Mouse (Mus musculus) spleen, embryonic (tissue): ENCODE measurements around the gene Neu2.

Source experiments
- CTCF ChIA-PET: fragments of 350-600 bp; sonication (Branson Sonifier 250); formaldehyde crosslinking; loops from one replicate; lab custom pipeline; 2022; lab: Charles Lee

Neu2 gene

DNA sequence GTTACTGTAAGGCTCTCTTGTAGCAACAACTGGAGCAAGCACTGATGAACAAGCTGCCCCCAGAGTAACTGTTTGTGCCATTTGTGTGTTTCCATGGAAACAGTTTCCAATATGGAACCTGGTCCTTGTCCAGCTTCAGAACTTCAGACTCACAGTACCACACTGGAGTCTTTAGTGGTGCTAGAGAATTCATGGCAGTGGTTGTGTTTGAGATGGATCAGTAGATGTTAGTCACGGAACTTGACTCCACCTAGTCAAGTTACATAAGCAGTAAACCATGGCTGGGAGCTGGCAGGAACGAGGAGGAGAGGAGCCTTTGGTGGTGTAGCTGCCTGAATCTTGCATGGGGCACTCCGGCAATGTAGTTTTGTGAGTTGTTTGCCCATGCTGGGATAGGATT lies 24.4 kb downstream of the Neu2 start:
- CTCF ChIA-PET: no interaction called here

DNA sequence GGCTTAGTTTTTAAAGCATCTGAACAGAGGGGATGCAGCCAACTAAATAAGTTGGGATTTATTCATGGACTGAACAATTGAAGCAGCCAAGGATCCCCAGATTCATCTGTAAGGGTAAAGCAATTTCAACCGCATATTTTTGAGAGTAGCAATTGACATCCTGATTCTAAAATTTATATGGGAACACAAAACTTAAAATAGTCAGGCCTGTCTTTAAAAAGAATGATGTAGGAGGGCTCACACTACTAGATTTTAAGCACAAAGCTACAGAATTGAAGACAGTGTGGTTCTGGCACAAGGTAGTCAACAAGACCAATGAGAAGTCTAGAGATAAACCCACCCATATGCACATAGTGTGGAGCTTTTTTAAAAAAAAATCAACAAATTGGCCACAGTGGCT lies 27.3 kb downstream of the Neu2 start:
- CTCF ChIA-PET: no interaction called here

DNA sequence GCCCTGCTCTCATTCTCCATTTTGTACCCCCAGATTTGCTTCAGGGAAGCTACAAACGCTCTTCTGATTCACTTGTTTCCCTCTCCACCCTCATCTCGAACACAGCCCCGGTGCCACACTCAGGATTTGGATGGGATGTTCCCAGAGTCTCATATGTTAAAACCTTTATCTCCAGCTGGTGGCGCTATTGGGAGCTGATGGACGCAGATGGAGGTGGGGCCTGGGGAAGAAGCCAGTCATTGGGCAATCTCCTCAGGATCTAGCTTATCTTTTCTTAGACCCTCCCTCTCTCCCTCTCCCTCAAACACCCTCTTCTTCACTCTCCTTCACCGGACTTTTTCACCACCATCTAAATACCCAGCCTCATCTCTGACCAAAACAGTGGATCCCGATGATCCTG lies 31.9 kb downstream of the Neu2 start:
- CTCF ChIA-PET: interaction anchor here (0.6 kb wide), 2 partner anchors 170 to 175 kb away, joined by 3 to 7 read pairs; no protein-coding TSS in a partner anchor

DNA sequence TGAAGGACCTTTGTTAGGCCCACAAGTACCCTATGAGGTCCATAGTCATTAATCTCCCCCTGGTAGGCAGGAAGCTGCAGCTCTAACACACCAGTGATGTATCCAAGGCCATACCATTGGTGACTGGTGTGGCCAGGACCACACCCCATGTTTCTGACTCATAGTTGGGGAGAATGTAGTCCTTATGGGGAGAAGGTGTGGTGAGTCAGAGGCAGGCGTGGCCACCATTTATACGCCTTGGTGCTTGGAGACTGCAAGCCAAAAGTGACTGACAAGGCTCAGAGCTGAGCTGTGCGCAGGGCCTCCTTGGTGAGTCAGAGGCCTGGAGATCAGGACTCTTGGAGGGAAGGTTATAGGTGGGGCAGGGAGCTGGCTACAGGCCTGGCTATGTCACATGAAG lies 41.3 kb downstream of the Neu2 start:
- CTCF ChIA-PET: no interaction called here

DNA sequence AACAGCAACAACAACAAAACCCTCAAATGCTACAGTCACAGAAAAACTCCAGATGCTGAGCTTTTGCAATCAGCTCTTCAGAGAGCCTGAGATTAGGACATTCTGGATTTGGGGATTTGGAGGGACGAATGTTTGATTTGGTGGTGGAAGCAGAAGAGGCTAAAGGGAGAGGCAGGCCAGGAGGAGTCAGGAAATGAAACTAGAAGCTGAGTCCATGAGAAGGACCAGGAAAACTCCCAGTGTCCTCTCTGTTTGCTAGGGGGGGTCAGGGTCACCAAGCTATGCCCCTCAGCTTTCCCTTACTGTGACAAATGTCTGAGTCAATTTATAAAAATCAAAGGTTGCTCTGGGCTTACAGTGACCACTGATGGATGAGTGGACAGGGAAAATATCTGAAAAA lies 43.9 kb downstream of the Neu2 start:
- CTCF ChIA-PET: interaction anchor here (0.5 kb wide), 1 partner anchor 37 kb away, joined by 3 read pairs; no protein-coding TSS in a partner anchor

DNA sequence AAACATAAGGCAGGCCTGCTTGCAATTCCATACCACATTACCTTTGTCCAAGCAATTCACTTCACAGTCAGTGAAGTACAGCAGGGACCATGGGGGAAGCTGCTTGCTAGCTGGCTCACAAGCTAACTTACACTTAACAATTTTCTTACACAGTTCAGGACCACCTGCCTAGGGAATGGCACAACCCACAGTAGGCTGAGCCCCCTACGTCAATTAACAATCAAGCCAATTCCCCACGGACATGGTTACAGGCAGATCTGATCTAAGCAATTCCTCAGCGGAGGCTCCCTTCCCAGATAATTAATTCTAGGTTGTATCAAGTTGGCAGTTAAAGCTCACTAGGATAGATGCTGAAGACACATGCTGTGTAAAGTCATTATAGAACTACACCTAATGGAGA lies 53.3 kb downstream of the Neu2 start:
- CTCF ChIA-PET: no interaction called here

DNA sequence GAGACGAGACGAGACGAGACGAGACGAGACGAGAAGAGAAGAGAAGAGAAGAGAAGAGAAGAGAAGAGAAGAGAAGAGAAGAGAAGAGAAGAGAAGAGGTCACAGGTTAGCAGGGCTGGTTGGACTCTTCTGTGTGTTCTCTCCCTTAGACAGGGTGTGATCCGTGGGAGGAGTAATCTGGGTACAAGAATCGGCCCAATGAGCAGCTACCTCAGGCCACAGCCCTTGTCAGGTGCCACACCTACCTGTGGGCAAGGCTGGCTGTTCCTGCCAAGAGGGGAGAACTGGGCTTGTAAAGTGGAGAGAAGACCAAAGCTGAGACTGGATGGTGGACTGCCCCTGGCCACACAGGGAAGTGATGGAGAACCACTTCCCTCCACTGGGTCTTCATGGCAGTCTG lies 56.1 kb downstream of the Neu2 start:
- CTCF ChIA-PET: no interaction called here

DNA sequence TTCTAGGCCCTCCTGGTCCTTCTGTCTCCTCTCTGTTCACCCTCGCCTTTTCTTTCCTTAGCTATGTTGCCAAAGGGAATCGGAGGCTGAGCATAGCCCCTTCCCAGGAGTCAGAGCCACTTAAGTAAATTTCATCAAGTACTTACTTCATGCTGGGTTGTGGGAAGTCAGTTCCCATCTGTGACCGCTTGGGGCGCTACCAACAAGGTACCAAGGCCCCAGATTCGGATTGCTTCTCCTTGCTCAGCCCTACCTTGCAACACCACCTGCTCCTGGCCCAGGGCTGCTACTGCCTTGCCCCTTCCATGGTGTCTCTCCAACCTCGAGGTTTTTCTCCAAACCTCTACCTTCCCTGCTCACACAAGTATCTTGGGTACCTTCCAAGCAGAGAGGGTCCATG lies 58.7 kb downstream of the Neu2 start:
- CTCF ChIA-PET: no interaction called here

DNA sequence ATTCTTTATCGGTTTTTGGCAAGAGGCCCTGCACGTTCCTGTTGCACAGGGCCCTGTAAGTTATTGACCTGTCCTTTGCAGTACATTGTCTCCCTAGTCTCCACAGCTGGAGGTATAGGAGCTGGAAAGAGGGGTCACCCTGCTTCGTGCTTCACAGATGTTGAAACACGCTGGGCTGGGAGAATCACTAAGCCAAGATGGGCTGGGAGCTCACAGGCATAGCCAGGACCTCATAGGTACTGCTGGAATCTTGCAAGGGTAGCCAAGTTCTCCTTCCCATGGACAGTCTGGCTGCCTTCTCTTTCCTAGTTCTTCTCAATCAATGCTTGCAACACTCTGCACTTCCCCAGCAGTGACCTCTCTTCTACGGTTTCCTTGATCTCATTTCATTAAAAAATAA lies 63.6 kb downstream of the Neu2 start:
- CTCF ChIA-PET: no interaction called here

DNA sequence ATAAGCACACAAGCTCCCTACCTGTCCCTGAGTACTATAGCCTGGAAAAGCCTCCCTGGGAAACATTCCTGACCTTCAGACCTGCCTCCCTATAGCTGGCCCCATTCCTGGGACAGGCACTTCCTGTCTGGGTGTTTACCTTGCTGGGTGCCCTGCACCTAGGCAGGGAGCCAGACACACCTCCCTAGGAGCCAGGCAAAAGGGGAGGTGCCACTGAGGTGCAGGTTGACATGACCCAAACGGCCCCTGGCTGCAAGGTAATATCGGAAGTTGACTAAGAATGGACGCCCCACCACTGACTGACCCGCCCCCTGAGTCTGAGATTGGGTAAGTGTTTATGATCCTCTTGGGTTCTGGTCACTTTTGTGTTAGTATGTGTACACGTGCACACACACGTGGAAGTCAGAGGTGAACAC lies 64.1 kb downstream of the Neu2 start, which contains the start of gene Ngef:
TSS of gene Ngef (minus strand) at position 71 of the 416 bp plus-strand sequence.
- CTCF ChIA-PET: no interaction called here

DNA sequence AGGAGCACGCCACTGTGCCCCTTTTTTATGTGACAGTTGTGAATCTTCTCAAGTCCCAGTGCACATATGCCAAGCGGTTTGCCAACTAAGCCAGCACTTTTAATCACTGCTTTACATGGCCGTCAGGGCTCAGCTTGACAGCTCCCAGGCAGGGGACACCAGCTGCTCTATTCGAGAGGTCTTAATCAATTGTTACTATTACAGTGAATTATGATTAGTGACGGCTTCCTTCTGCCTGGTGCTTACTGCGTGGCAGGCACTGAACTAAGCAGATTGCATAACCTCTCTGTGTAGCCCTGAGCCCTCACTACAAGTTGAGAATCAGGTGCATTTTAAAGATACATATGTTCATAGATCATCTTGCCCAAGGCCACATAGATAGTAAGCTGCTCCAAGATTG lies 64.7 kb downstream of the Neu2 start:
- CTCF ChIA-PET: no interaction called here

DNA sequence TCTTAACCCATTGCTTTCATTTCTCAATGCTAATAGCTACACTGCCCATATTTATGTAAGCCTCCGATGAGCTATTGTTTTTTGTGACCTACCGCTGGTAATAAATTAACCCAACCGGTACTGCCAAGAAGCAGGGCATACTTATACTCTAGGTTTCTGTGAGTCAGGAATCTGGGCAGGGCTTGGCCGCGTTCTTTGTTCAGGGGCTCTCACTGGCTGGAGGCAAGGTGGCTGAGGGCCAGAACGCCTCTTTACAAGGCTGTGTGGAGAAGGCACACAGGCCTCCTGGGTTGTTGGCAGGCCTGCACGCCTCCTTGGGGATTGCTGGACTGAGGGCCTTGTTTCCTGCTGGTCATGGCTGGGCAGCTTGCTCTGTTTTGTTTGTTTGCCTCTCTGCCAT lies 65.1 kb downstream of the Neu2 start:
- CTCF ChIA-PET: no interaction called here

DNA sequence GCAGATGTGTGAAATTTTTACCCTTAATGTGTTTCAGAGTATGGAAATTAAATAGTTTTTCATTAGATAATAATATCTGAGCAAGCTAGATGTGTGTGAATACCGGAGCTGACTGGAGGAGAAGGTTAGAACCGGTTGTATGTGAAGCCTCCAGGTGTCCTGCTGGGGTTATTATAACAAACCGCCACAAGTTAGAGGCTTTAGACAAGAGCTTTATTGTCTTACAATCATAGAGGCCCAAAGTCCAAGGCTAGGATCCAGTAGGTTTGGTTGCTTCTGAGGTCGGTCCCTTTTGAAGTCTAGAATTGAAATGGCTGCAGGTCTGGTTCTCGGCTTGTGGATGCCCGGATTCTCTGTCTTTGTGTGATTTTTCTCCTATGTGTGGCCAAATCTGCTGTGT lies 69.3 kb downstream of the Neu2 start:
- CTCF ChIA-PET: no interaction called here

DNA sequence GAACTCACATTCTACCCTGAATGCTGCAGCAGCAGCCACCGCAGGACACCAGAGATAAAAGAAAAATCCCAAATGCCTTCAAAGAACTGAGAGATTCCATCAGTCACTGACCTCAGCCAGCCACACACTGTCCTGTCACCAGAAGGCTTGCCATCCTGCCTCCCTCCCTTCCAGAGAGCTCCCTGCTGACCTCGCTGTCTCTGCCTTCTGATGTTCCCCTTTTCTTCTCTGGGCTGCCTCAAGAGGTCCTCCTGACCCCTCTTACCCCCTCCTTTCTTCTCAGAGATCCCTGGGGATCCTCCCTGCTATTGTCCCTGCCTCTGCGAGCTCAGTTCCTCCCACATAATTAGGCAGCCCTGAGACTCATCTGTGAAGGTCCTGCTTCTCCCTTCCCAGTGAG lies 71.1 kb downstream of the Neu2 start:
- CTCF ChIA-PET: interaction anchor here (1.0 kb wide), 1 partner anchor 105 kb away, joined by 3 read pairs; no protein-coding TSS in a partner anchor

DNA sequence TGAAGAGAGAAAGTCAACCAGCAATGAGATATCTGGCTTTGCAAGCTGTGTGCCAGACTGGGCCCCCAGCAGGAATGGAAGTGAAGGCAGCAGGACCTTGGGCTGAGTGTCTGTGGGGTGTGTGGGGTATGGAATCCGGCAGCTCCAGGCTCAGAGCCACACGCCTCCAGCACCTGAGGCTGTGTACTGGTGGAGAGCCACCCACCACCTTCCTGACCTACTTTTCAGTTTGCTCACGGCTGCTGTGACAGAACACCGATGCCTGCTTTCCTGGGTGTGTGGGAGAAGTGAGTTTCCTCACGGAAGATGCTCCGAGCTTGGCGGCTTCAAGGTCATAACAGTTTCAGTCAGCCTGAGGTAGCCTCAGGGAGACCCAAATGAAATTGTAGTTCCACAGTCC lies 79.5 kb downstream of the Neu2 start:
- CTCF ChIA-PET: no interaction called here

DNA sequence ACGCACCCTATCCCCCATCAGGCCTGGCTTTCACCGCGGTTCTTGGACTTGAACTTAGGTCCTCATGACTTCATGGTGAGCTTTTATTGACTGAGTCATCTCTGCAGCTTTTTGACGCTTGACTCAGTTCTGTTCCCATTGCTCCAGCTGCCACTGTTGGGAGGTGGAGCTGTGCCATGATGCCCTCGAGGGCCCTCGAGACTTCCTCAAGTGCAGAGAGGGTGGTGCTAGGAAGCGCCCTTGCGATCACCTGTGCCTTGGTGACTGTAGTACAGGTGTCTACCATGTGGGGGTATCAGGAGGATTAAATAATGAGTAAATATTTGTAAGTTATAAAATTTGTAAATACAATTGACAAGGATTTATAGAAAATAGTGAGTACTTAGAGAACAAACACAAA lies 80.3 kb downstream of the Neu2 start:
- CTCF ChIA-PET: no interaction called here

DNA sequence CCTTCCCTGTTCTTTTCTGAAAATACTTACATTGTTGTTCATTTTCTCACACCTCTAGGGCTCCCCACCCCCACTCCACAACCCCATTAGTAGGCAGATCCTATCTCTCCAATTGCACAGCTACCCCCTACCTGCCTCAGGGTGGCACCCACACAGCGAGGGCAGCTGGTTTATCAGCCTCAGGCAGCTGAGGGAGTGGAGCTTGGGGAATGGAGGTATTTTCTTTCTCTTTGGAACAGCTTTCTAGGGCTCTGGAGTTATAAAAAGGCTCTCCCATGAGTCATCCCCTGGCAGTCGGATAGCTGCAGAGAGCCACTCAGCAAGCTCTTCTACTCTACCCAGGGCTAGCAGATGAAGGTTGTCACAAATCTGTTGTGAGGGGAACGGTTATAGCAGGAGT lies 84.6 kb downstream of the Neu2 start:
- CTCF ChIA-PET: no interaction called here

DNA sequence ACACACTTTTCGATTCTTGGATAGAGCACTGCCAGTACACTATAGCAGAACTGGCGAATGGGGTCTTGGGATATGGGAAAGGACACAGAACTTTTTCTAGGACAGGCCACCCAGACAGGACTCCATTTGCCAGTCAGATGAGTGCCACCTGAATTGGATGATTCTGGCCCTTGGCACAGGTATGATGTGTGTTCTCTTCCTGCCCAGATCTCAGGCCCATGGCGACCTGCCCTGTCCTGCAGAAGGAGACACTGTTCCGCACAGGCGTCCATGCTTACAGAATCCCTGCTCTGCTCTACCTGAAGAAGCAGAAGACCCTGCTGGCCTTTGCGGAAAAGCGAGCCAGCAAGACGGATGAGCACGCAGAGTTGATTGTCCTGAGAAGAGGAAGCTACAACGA lies 85.0 kb downstream of the Neu2 start:
- CTCF ChIA-PET: interaction anchor here (1.0 kb wide), 1 partner anchor 11 kb away, joined by 3 read pairs; no protein-coding TSS in a partner anchor

DNA sequence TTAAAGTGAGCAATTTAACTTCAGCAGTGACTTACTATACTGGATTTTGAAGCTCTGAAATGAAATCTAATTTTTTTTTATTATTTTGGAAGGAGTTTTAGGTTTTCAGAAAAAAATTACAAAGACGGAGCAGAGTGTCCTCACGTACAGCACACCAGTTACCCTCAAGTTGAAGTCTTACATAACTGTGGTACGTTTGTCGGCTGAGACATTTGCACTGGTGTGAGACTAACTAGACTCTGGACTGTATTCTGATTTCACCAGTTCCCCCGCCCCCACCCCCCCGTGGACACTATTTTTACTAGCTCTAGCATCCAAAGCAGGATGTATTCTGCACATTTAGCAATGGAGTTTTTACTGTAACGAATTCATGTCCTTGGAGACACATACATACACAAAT lies 90.8 kb downstream of the Neu2 start:
- CTCF ChIA-PET: no interaction called here

DNA sequence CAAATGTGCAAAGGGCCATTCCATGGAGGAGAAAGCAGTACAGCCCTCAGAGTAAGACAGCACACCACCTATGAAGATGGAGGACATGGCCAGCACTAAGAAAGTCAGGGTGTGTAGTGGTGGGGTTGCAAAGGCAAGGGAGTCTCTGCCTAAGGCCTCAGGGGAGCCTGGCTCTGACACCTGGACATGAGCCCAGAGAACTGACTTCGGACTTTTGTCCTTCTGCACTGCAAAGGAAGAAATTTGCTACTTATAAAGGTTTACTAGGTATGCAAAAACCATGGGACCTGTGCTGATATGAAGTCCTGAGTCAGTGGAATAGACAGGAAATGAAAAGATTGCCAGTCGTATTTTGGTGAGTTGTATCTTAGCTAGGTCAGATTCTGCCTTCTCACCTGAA lies 92.1 kb downstream of the Neu2 start:
- CTCF ChIA-PET: no interaction called here

DNA sequence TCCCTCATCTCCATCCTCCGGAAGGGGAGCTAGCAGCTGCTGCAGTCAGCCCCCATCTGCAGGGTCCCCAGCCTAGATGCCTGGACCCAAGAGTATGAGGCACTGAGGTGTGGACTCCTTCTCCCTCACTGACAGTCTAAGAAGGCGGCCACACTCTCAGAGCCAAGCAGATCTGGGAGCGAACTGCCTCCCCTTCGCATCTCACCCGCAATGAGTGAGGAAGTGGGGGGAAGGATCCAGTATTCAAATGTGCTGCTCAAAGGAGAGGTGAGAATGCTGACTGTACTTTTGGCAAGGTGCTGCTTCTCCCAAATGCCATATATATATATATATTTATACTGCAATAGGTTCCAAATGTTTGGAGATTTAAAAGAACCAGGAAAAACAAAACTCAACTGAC lies 93.7 kb downstream of the Neu2 start:
- CTCF ChIA-PET: interaction anchor here (1.0 kb wide), 1 partner anchor 8 kb away, joined by 3 read pairs; no protein-coding TSS in a partner anchor

DNA sequence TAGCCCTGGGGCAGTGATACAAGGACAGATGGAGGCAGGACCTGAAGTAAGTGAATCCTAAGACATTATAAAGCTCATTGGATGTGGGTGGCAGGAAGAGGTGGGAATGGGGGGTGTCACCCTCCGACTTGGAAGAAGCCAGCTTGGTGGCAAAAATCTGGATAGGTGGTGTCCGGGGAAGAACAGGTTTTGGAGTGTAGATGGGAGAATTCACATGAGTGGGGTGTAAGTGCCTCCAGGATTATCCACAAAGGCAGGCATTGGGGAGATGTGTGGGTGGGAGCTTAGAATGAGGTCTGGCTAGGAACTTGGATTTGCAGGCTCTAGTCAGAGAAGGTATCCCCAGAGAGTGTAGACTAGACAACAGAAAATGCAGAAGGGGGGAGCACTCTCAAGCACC lies 95.6 kb downstream of the Neu2 start:
- CTCF ChIA-PET: interaction anchor here (0.7 to 0.9 kb wide), 2 partner anchors 10 to 25 kb away, joined by 3 read pairs; no protein-coding TSS in a partner anchor

DNA sequence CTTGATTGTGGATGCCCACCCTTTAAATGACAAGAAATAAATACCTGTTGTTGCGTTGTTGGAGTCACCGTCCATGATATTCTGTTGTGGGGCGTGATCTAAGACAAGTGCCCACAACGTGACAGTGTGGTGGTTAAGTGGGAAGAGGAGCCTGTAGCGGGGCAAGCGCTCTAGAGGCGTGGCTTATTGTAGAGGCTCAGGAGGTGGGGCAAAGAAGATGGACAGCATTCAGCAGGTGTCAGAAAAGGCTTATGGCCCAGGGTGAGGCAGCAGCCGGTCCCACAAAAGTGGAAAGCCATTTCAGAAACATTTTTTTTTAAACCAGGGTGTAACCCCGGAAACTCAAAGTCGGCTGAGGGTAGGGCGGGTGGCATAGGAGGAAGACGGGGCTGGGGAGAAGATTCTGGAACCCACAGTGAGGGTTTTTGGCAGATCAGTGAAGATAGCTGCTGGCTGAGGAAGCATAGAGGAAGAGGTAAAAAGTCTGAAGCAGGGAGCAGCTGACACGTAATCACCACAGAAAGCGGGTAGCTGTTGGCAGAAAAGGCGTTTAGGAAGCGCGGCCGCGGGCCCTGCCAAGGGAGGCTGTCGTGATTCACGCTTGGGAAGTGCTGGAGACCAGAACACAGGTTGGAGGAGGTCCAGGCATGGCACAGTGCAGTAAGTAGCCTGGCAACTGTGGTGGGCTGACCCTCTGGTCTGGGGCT lies 97.8 kb downstream of the Neu2 start:
- CTCF ChIA-PET: interaction anchor here (0.7 to 1.1 kb wide), 2 partner anchors 12 to 130 kb away, joined by 3 to 5 read pairs; no protein-coding TSS in a partner anchor
